Mouse (Mus musculus) cerebellum, adult 2 months (tissue): ENCODE results near the gene Tnxb.

Experiments used
- CTCF ChIP-seq: fragments of 200-500 bp; IDR thresholded peaks from 2 replicates; pipeline ENCODE4 v1.5.1; 2011; ENCODE audit warnings: low read depth, mild to moderate bottlenecking, control low read depth, low read length, moderate library complexity, borderline replicate concordance; ENCODE audit not compliant: insufficient read depth
- POLR2A ChIP-seq: fragments of 200-500 bp; IDR thresholded peaks from 2 replicates; pipeline ENCODE4 v1.6.1; 2011; ENCODE audit warnings: low read length, control low read depth, borderline replicate concordance; ENCODE audit not compliant: insufficient read depth

- TF ChIP-seq POLR2A (no peak), CTCF (no peak)
These were observed 24.4 kb upstream of the Tnxb start for GRCm38 (mm10) chr17:34645831-34646511.
